Mouse (Mus musculus) heart, embryonic 11.5 days (tissue): Measurements from ENCODE around the gene Nutm1. TPM values are rescaled to one million over a fixed set of nuclear protein-coding genes. Genes with fewer than 3 reads are reported as not detected.

Experiments used
- ATAC-seq: fragments of 200-750 bp; cut with Nextera tagmentation; replicated peaks from 2 replicates; pipeline ENCODE4 v1.8.0; 2017; ENCODE audit warnings: moderate library complexity; ENCODE audit not compliant: insufficient number of reproducible peaks, low FRiP score, low TSS enrichment
- H3K27ac ChIP-seq: fragments of 300-500 bp; sonication (generic); 2 replicates; pipeline ENCODE4 v1.5.1; 2014; ENCODE audit warnings: mild to moderate bottlenecking, low read depth, low read length
- H3K27me3 ChIP-seq: fragments of 300-500 bp; sonication (generic); 2 replicates; pipeline ENCODE4 v1.6.1; 2014; ENCODE audit warnings: mild to moderate bottlenecking, low read length, mixed read lengths; ENCODE audit not compliant: control insufficient read depth, insufficient read depth
- H3K36me3 ChIP-seq: fragments of 300-500 bp; sonication (generic); 2 replicates; pipeline ENCODE4 v1.6.1; 2014; ENCODE audit warnings: mild to moderate bottlenecking, low read length, moderate library complexity, mixed read lengths; ENCODE audit not compliant: control insufficient read depth, insufficient read depth
- H3K4me1 ChIP-seq: fragments of 300-500 bp; sonication (generic); 2 replicates; pipeline ENCODE4 v1.6.1; 2014; ENCODE audit warnings: low read length; ENCODE audit not compliant: control insufficient read depth, insufficient read depth
- H3K4me2 ChIP-seq: fragments of 300-500 bp; sonication (generic); 2 replicates; pipeline ENCODE4 v1.6.1; 2014; ENCODE audit warnings: mild to moderate bottlenecking, moderate library complexity
- H3K4me3 ChIP-seq: fragments of 300-500 bp; sonication (generic); 2 replicates; pipeline ENCODE4 v1.5.1; 2014; ENCODE audit warnings: low read depth, low read length
- H3K9ac ChIP-seq: fragments of 300-500 bp; sonication (generic); 2 replicates; pipeline ENCODE4 v1.6.1; 2014; ENCODE audit warnings: mild to moderate bottlenecking, low read depth, low read length, moderate library complexity
- H3K9me3 ChIP-seq: fragments of 300-500 bp; sonication (generic); replicated peaks from 2 replicates; pipeline ENCODE4 v1.6.1; 2016; ENCODE audit warnings: low read length; ENCODE audit not compliant: control insufficient read depth
- WGBS: fragments of 180-500 bp; shearing (Covaris S2); extraction: QIAGEN DNeasy Blood & Tissue Kit; methylation state at CpG from one replicate; pipeline ENCODE4 v1.1.7; 2014; ENCODE audit not compliant: insufficient replicate concordance; 5-methylcytosine and 5-hydroxymethylcytosine counted together
- polyA plus RNA-seq: library from polyadenylated mRNA; unstranded; fragments of >200 nt; fragmentation: Nextera tagmentation; extraction: Ambion mirVana; gene quantifications from 2 replicates; pipeline ENCODE4 v1.2.1, GENCODE M21; 2014

Gene Nutm1
- polyA plus RNA-seq, 1 experiment from 2014 or later: 0.04 TPM

GRCm38 (mm10) chr2:112246193-112246592 lies 12.9 kb downstream of the Nutm1 start:
- 86% methylated on average over 6 of the region's 6 CpGs for WGBS
- no peak overlapping the region for H3K4me3 ChIP-seq
- no peaks in the 10 kb centered on the region for H3K36me3 ChIP-seq
- H3K27ac ChIP-seq: no peak overlapping the region
- no peaks in the 10 kb centered on the region for H3K9me3 ChIP-seq
- H3K27me3 ChIP-seq: no peaks in the 10 kb centered on the region
- H3K4me2 ChIP-seq: no peak overlapping the region
- no peak for ATAC-seq
- no peak overlapping the region for H3K9ac ChIP-seq
- H3K4me1 ChIP-seq: no peaks in the 10 kb centered on the region

- Histone ChIP-seq H3K27me3 (no peaks in the 10 kb centered on the region), H3K9me3 (no peaks in the 10 kb centered on the region), H3K4me2 (no peak overlapping the region), H3K4me1 (0 out of 2 replicates have a peak, but pooled peaks cover 6% of the 10 kb centered on the region), H3K36me3 (no peaks in the 10 kb centered on the region), H3K9ac (no peak overlapping the region), H3K4me3 (no peak overlapping the region), H3K27ac (no peak overlapping the region)
- ATAC-seq: no peak
- WGBS: 79% methylated on average over 5 of the region's 5 CpGs
These were observed 13.8 kb downstream of the Nutm1 start for GRCm38 (mm10) chr2:112245307-112245706.

GRCm38 (mm10) chr2:112241787-112242186 lies 17.3 kb downstream of the Nutm1 start:
- WGBS: 73% methylated on average over 14 of the region's 14 CpGs
- Histone ChIP-seq H3K4me2 (no peak overlapping the region), H3K9me3 (no peaks in the 10 kb centered on the region), H3K27ac (no peak overlapping the region), H3K36me3 (no peaks in the 10 kb centered on the region), H3K27me3 (no peaks in the 10 kb centered on the region), H3K9ac (no peak overlapping the region), H3K4me1 (0 out of 2 replicates have a peak, but pooled peaks cover 6% of the 10 kb centered on the region), H3K4me3 (no peak overlapping the region)
- ATAC-seq: no peak

- H3K9ac ChIP-seq: peak overlapping the region; percentile 87
- 0 out of 2 replicates have a peak, but pooled peaks cover 6% of the 10 kb centered on the region for H3K4me1 ChIP-seq
- H3K27ac ChIP-seq: peak overlapping the region; percentile 89
- H3K4me2 ChIP-seq: peak overlapping the region; percentile 96
- peak; percentile 37 for ATAC-seq
- WGBS: 1% methylated on average over 23 of the region's 28 CpGs
- H3K36me3 ChIP-seq: no peaks in the 10 kb centered on the region
- peak overlapping the region; percentile 82 for H3K4me3 ChIP-seq
- H3K9me3 ChIP-seq: no peaks in the 10 kb centered on the region
- no peaks in the 10 kb centered on the region for H3K27me3 ChIP-seq
These were observed 19.0 kb downstream of the Nutm1 start for GRCm38 (mm10) chr2:112239935-112240721.

GRCm38 (mm10) chr2:112239212-112239934 lies 19.7 kb downstream of the Nutm1 start, which contains the start of gene Lpcat4:
Gene Lpcat4, plus strand, starts transcription at chr2:112239468.
- no peaks in the 10 kb centered on the region for H3K27me3 ChIP-seq
- peak; percentile 87 for ATAC-seq
- no peaks in the 10 kb centered on the region for H3K9me3 ChIP-seq
- H3K36me3 ChIP-seq: no peaks in the 10 kb centered on the region
- H3K4me3 ChIP-seq: peak within 1 kb of the TSS; percentile 82
- peak within 1 kb of the TSS; percentile 89 for H3K27ac ChIP-seq
- H3K4me1 ChIP-seq: 0 out of 2 replicates have a peak, but pooled peaks cover 6% of the 10 kb centered on the region
- peak within 1 kb of the TSS; percentile 96 for H3K4me2 ChIP-seq
- peak within 1 kb of the TSS; percentile 87 for H3K9ac ChIP-seq
- WGBS: 1% methylated on average over 59 of the region's 94 CpGs

- Histone ChIP-seq H3K36me3 (no peaks in the 10 kb centered on the region), H3K4me1 (0 out of 2 replicates have a peak, but pooled peaks cover 6% of the 10 kb centered on the region), H3K27ac (no peak overlapping the region), H3K9ac (no peak overlapping the region), H3K9me3 (no peaks in the 10 kb centered on the region), H3K4me3 (no peak overlapping the region), H3K27me3 (no peaks in the 10 kb centered on the region), H3K4me2 (no peak overlapping the region)
- ATAC-seq: no peak
- WGBS: 5% methylated on average over 4 of the region's 4 CpGs
These were observed 21.1 kb downstream of the Nutm1 start for GRCm38 (mm10) chr2:112238006-112238405.

DNA sequence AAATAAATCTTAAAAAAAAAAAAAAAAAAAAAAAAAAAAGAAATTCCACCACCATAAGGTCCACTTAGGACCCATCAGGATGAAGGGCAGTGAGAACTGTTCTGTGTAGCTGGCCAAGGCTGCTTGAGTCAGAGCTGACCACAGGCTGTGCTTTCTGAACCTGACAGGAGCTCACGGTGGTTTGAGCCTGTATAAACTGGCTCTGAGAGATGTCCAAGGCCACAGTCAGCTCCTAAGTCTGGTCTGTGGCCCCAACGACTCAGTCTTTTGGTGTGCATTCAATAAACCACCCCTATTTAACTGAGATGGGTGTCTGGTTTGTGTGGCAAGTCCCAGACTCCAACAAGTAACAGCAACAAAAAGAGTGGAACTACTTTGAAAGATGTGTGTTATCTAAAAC lies 22.5 kb downstream of the Nutm1 start:
- H3K4me1 ChIP-seq: 0 out of 2 replicates have a peak, but pooled peaks cover 6% of the 10 kb centered on the region
- ATAC-seq: no peak
- 86% methylated on average over 2 of the region's 2 CpGs for WGBS

GRCm38 (mm10) chr2:112232623-112233022 lies 26.5 kb downstream of the Nutm1 start:
- 65% methylated on average over 1 of the region's 1 CpGs for WGBS
- H3K36me3 ChIP-seq: no peaks in the 10 kb centered on the region

More for the DNA sequence above, 22.5 kb downstream of the Nutm1 start:
- Histone ChIP-seq H3K4me2 (no peak overlapping the region), H3K27ac (no peak overlapping the region), H3K27me3 (no peaks in the 10 kb centered on the region), H3K4me3 (no peak overlapping the region), H3K36me3 (no peaks in the 10 kb centered on the region), H3K9ac (no peak overlapping the region), H3K9me3 (no peaks in the 10 kb centered on the region)

More at GRCm38 (mm10) chr2:112232623-112233022, 26.5 kb downstream of the Nutm1 start:
- no peaks in the 10 kb centered on the region for H3K27me3 ChIP-seq
- H3K4me1 ChIP-seq: no peaks in the 10 kb centered on the region
- H3K9me3 ChIP-seq: no peaks in the 10 kb centered on the region
- H3K27ac ChIP-seq: no peak overlapping the region
- H3K9ac ChIP-seq: no peak overlapping the region
- no peak overlapping the region for H3K4me2 ChIP-seq
- no peak for ATAC-seq
- H3K4me3 ChIP-seq: no peak overlapping the region
